Mouse (Mus musculus) embryonic facial prominence, embryonic 14.5 days (tissue): ENCODE results near the gene Fam184a. TPM values are rescaled to one million over a fixed set of nuclear protein-coding genes. Genes with fewer than 3 reads are reported as not detected.
"Not testable (repeated sequence)": the region's sequence is repeated elsewhere in the genome, so short reads cannot be mapped to it uniquely, and the experiment has no call there.

ENCODE experiments used
- ATAC-seq: fragments of 200-750 bp; cut with Nextera tagmentation; 2 replicates; pipeline ENCODE4 v1.8.0; 2017; ENCODE audit warnings: low read depth, moderate number of reproducible peaks, moderate TSS enrichment
- DNase-seq: peaks from one replicate; pipeline ENCODE4 v3.0.0-alpha.2; 2015; ENCODE audit warnings: low spot score
- H3K27ac ChIP-seq: fragments of 300-500 bp; sonication (generic); replicated peaks from 2 replicates; pipeline ENCODE4 v1.5.1; 2014; ENCODE audit warnings: low read depth, mild to moderate bottlenecking, low read length, moderate library complexity
- H3K27me3 ChIP-seq: fragments of 300-500 bp; sonication (generic); replicated peaks from 2 replicates; pipeline ENCODE4 v1.6.1; 2014; ENCODE audit warnings: low read length; ENCODE audit not compliant: control insufficient read depth, insufficient read depth
- H3K36me3 ChIP-seq: fragments of 300-500 bp; sonication (generic); 2 replicates; pipeline ENCODE4 v1.6.1; 2014; ENCODE audit warnings: low read length, mixed read lengths; ENCODE audit not compliant: control insufficient read depth, insufficient read depth
- H3K4me1 ChIP-seq: fragments of 300-500 bp; sonication (generic); 2 replicates; pipeline ENCODE4 v1.6.1; 2014; ENCODE audit warnings: antibody characterized with exemption, low read length; ENCODE audit not compliant: control insufficient read depth, insufficient read depth
- H3K4me2 ChIP-seq: fragments of 300-500 bp; sonication (generic); 2 replicates; pipeline ENCODE4 v1.6.1; 2014; ENCODE audit warnings: low read depth, mild to moderate bottlenecking, low read length, moderate library complexity, mixed read lengths
- H3K4me3 ChIP-seq: fragments of 300-500 bp; sonication (generic); 2 replicates; pipeline ENCODE4 v1.5.1; 2014; ENCODE audit warnings: low read depth, mild to moderate bottlenecking, low read length
- H3K9ac ChIP-seq: fragments of 300-500 bp; sonication (generic); 2 replicates; pipeline ENCODE4 v1.6.1; 2014; ENCODE audit warnings: low read depth, mild to moderate bottlenecking, low read length, moderate library complexity, mixed read lengths
- H3K9me3 ChIP-seq: fragments of 300-500 bp; sonication (generic); 2 replicates; pipeline ENCODE4 v1.6.1; 2016; ENCODE audit warnings: low read length; ENCODE audit not compliant: control insufficient read depth
- WGBS: fragments of 180-500 bp; shearing (Covaris S2); extraction: QIAGEN DNeasy Blood & Tissue Kit; methylation state at CpG from one replicate; pipeline ENCODE4 v1.1.7; 2014; 5-methylcytosine and 5-hydroxymethylcytosine counted together
- polyA plus RNA-seq: library from polyadenylated mRNA; unstranded; fragments of >200 nt; fragmentation: Nextera tagmentation; extraction: Ambion mirVana; gene quantifications from 2 replicates; pipeline ENCODE4 v1.2.1, GENCODE M21; 2014

The Fam184a gene
- polyA plus RNA-seq, 1 experiment from 2014 or later, result 4.3 TPM

GRCm38 (mm10) chr10:53685806-53686205, 65.1 kb downstream of the Fam184a start:
- H3K4me2 ChIP-seq, result no peak overlapping the region
- no peak for DNase-seq
- H3K9me3 ChIP-seq, result no peaks in the 10 kb centered on the region
- no peaks in the 10 kb centered on the region for H3K36me3 ChIP-seq
- no peak overlapping the region for H3K4me3 ChIP-seq
- H3K27ac ChIP-seq, result no peak overlapping the region
- no peak for ATAC-seq
- no peak overlapping the region for H3K9ac ChIP-seq
- WGBS, result 34% methylated on average over 3 of the region's 3 CpGs
- H3K27me3 ChIP-seq, result no peaks in the 10 kb centered on the region
- H3K4me1 ChIP-seq, result no peaks in the 10 kb centered on the region

DNA sequence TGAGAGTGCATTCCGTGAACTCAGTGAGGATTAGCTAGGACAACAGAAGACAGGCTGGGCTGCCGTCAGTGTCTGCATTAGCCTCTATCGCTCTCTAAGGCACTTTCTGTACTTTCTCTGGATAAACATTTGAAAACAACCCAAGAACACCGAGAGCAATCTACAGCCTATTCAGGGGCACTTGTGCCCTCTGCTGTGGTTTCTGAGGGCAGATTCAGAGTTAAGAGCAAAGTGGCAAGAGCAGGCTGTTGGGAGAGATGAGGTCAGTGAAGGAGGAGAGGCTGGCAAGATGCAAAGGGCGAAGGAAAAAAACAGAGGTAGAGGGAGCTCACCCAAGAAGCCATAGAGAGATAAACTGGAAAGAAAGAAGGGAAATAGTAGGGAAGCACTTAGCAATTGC, 67.7 kb downstream of the Fam184a start:
- Histone ChIP-seq H3K27me3 (no peaks in the 10 kb centered on the region), H3K9me3 (no peaks in the 10 kb centered on the region), H3K4me3 (no peak overlapping the region), H3K27ac (no peak overlapping the region), H3K4me1 (no peaks in the 10 kb centered on the region), H3K4me2 (no peak overlapping the region), H3K36me3 (no peaks in the 10 kb centered on the region), H3K9ac (no peak overlapping the region)
- DNase-seq (no peak), ATAC-seq (no peak)
- WGBS, result 75% methylated on average over 5 of the region's 5 CpGs

GRCm38 (mm10) chr10:53679690-53680557, 71.0 kb downstream of the Fam184a start:
- H3K4me2 ChIP-seq, result no peak overlapping the region

DNA sequence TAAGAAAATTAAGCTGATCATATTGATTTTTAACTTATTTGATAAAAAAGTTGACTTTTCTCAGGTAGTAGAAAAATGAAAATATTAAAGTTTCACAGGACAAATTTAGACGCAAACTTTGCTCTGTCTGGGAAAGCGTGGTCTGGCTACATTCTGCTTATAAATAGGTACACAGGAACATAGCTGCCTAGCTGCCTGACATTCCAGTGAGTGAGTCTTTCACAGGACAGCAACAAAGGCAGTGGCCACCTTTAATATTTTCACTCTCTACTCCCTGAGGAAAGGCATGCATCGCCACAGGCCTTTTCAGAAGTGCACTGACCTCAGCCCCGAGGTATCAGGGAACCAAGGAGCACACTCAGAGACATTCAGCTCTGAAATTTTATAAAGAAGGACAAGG, 89.1 kb downstream of the Fam184a start:
- H3K27ac ChIP-seq, result no peak overlapping the region

More at GRCm38 (mm10) chr10:53679690-53680557, 71.0 kb downstream of the Fam184a start:
- no peak overlapping the region for H3K9ac ChIP-seq
- H3K27ac ChIP-seq, result no peak overlapping the region
- no peak for DNase-seq
- H3K4me1 ChIP-seq, result no peaks in the 10 kb centered on the region
- WGBS, result 64% methylated on average over 6 of the region's 6 CpGs
- no peak for ATAC-seq
- H3K27me3 ChIP-seq, result no peaks in the 10 kb centered on the region
- H3K9me3 ChIP-seq, result no peaks in the 10 kb centered on the region
- no peak overlapping the region for H3K4me3 ChIP-seq
- no peaks in the 10 kb centered on the region for H3K36me3 ChIP-seq

GRCm38 (mm10) chr10:53654239-53654638, 96.7 kb downstream of the Fam184a start:
- WGBS, result 85% methylated on average over 5 of the region's 5 CpGs
- DNase-seq, ATAC-seq, H3K27ac ChIP-seq, H3K9ac ChIP-seq, H3K4me2 ChIP-seq, H3K36me3 ChIP-seq, H3K4me1 ChIP-seq, H3K4me3 ChIP-seq, H3K9me3 ChIP-seq, H3K27me3 ChIP-seq: not testable (repeated sequence)

More for the DNA sequence above, 89.1 kb downstream of the Fam184a start:
- Histone ChIP-seq H3K4me3 (no peak overlapping the region), H3K36me3 (no peaks in the 10 kb centered on the region), H3K4me1 (no peaks in the 10 kb centered on the region), H3K9me3 (no peaks in the 10 kb centered on the region), H3K9ac (no peak overlapping the region), H3K27me3 (no peaks in the 10 kb centered on the region), H3K4me2 (no peak overlapping the region)
- ATAC-seq, result no peak
- DNase-seq, result no peak
- WGBS, result 80% methylated on average over 4 of the region's 4 CpGs

- DNase-seq (no peak), ATAC-seq (no peak)
- no peaks in the 10 kb centered on the region for H3K9me3 ChIP-seq
- WGBS, result 82% methylated on average over 2 of the region's 2 CpGs
- H3K4me3 ChIP-seq, result no peak overlapping the region
- H3K27me3 ChIP-seq, result no peaks in the 10 kb centered on the region
- no peak overlapping the region for H3K27ac ChIP-seq
- H3K4me1 ChIP-seq, result no peaks in the 10 kb centered on the region
- H3K36me3 ChIP-seq, result no peaks in the 10 kb centered on the region
- H3K9ac ChIP-seq, result no peak overlapping the region
- H3K4me2 ChIP-seq, result no peak overlapping the region
Measured at GRCm38 (mm10) chr10:53650683-53651082, 100.2 kb downstream of the Fam184a start.

DNA sequence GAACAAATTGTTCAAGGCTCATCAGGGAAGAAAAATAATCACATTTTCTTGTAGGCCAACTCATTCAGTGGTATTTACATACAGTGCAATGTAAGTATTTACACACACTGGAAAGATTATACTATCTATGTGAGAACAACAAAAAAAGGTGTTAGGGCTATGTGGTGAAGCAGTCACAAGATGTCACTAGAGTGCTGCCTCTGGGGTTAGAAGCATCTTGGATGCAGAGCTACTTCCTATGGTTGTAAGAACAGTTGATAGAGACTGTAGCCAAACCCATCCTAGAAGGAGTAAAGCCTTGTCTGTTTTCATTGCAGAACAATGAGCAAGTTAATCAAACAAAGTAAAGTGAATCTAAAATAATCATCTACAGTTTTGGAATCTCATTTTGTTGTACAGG, 109.4 kb downstream of the Fam184a start:
- Histone ChIP-seq H3K4me2 (no peak overlapping the region), H3K36me3 (no peaks in the 10 kb centered on the region), H3K9me3 (no peaks in the 10 kb centered on the region), H3K4me1 (no peaks in the 10 kb centered on the region), H3K27me3 (no peaks in the 10 kb centered on the region), H3K27ac (no peak overlapping the region), H3K9ac (no peak overlapping the region), H3K4me3 (no peak overlapping the region)
- peak; percentile 63 for DNase-seq
- ATAC-seq, result no peak

- H3K36me3 ChIP-seq, result no peaks in the 10 kb centered on the region
- DNase-seq, result no peak
- no peaks in the 10 kb centered on the region for H3K4me1 ChIP-seq
- 77% methylated on average over 13 of the region's 13 CpGs for WGBS
- H3K27ac ChIP-seq, result no peak overlapping the region
- ATAC-seq, result no peak
- H3K9me3 ChIP-seq, result no peaks in the 10 kb centered on the region
- H3K27me3 ChIP-seq, result no peaks in the 10 kb centered on the region
- H3K9ac ChIP-seq, result no peak overlapping the region
- H3K4me3 ChIP-seq, result no peak overlapping the region
- no peak overlapping the region for H3K4me2 ChIP-seq
Measured at GRCm38 (mm10) chr10:53635246-53635971, 115.5 kb downstream of the Fam184a start.
